Mouse (Mus musculus) activated CD4-positive, CD25-positive, alpha-beta regulatory T cell, adult 4 months (primary cell): ENCODE data around the gene Knop1. TPM values are rescaled to one million over a fixed set of nuclear protein-coding genes. Genes with fewer than 3 reads are reported as not detected.

Experiments
- ATAC-seq: one replicate; pipeline ENCODE4 v1.8.0; 2017
- polyA plus RNA-seq, 2 experiments: library from polyadenylated mRNA; unstranded; fragments of 100-300 nt; shearing (Covaris generic); gene quantifications; one replicate each; pipeline ENCODE4 v1.2.1; 2017

The Knop1 gene
- polyA plus RNA-seq, 2 experiments from 2014 or later: 22.5 to 26.4 TPM

- no peak for ATAC-seq
Measured at GRCm38 (mm10) chr7:118795779-118796178, 60.3 kb downstream of the Knop1 start.

- ATAC-seq: no peak
Measured at GRCm38 (mm10) chr7:118793899-118794298, 62.2 kb downstream of the Knop1 start.

Other genes with a start within 250 kb of the Knop1 start
- 10 to 100 TPM; 16.7 to 17.5 TPM for gene Gde1, start 150.5 kb downstream of the Knop1 start, polyA plus RNA-seq
- 1 to 10 TPM; 3.6 to 5.3 TPM for gene Ccp110, start 143.7 kb downstream of the Knop1 start, polyA plus RNA-seq
- gene Vps35l, start 116.0 kb downstream of the Knop1 start, polyA plus RNA-seq: 10 to 100 TPM; 54.5 to 62.0 TPM
- under 1 TPM in 1 of 2 experiments, not detected in 1; 0.12 TPM for gene Iqck, start 502 bp downstream of the Knop1 start, polyA plus RNA-seq
- 1 to 10 TPM; 1.5 to 2.3 TPM for gene Gprc5b, start 139.0 kb upstream of the Knop1 start, polyA plus RNA-seq